Mouse (Mus musculus) heart, embryonic 12.5 days (tissue): ENCODE measurements around the gene Itgb8. TPM values are rescaled to one million over a fixed set of nuclear protein-coding genes. Genes with fewer than 3 reads are reported as not detected.

Experiments
- ATAC-seq: fragments of 200-750 bp; cut with Nextera tagmentation; 2 replicates; pipeline ENCODE4 v1.8.0; 2017; ENCODE audit warnings: moderate TSS enrichment, moderate library complexity; ENCODE audit not compliant: insufficient number of reproducible peaks, low FRiP score
- H3K27ac ChIP-seq: fragments of 300-500 bp; sonication (generic); 2 replicates; pipeline ENCODE4 v1.5.1; 2016; ENCODE audit warnings: mild to moderate bottlenecking, moderate library complexity; ENCODE audit not compliant: poor library complexity, severe bottlenecking
- H3K27me3 ChIP-seq: fragments of 300-500 bp; sonication (generic); replicated peaks from 2 replicates; pipeline ENCODE4 v1.6.1; 2016; ENCODE audit warnings: mild to moderate bottlenecking, moderate library complexity
- H3K36me3 ChIP-seq: fragments of 300-500 bp; sonication (generic); 2 replicates; pipeline ENCODE4 v1.6.1; 2016; ENCODE audit warnings: mild to moderate bottlenecking, moderate library complexity
- H3K4me1 ChIP-seq: fragments of 300-500 bp; sonication (generic); replicated peaks from 2 replicates; pipeline ENCODE4 v1.6.1; 2016; ENCODE audit warnings: mild to moderate bottlenecking
- H3K4me2 ChIP-seq: fragments of 300-500 bp; sonication (generic); 2 replicates; pipeline ENCODE4 v1.6.1; 2016; ENCODE audit warnings: mild to moderate bottlenecking, moderate library complexity
- H3K4me3 ChIP-seq: fragments of 300-500 bp; sonication (generic); 2 replicates; pipeline ENCODE4 v1.5.1; 2016; ENCODE audit warnings: mild to moderate bottlenecking
- H3K9ac ChIP-seq: fragments of 300-500 bp; sonication (generic); 2 replicates; pipeline ENCODE4 v1.6.1; 2016; ENCODE audit warnings: mild to moderate bottlenecking, moderate library complexity
- H3K9me3 ChIP-seq: fragments of 300-500 bp; sonication (generic); replicated peaks from 2 replicates; pipeline ENCODE4 v1.6.1; 2016; ENCODE audit warnings: mild to moderate bottlenecking, moderate library complexity
- WGBS: fragments of 180-500 bp; shearing (Covaris S2); methylation state at CpG from one replicate; pipeline ENCODE4 v1.1.7; 2016; 5-methylcytosine and 5-hydroxymethylcytosine counted together
- polyA plus RNA-seq: library from polyadenylated mRNA; unstranded; fragments of >200 nt; fragmentation: Nextera tagmentation; extraction: Ambion mirVana; gene quantifications from 2 replicates; pipeline ENCODE4 v1.2.1, GENCODE M21; 2016

Itgb8 gene
- polyA plus RNA-seq: 5.9 and 6.9 TPM in 2 replicates

GRCm38 (mm10) chr12:119238696-119239415, at the start of gene Itgb8:
Gene Itgb8 (minus strand): TSS chr12:119238802.
- no peaks in the 10 kb centered on the region for H3K4me1 ChIP-seq
- peak; percentile 91 for ATAC-seq
- peak within 1 kb of the TSS; percentile 88 for H3K4me2 ChIP-seq
- peak within 1 kb of the TSS; percentile 92 for H3K27ac ChIP-seq
- no peaks in the 10 kb centered on the region for H3K27me3 ChIP-seq
- H3K4me3 ChIP-seq: peak within 1 kb of the TSS; percentile 75
- peak within 1 kb of the TSS; percentile 83 for H3K9ac ChIP-seq
- WGBS: 1% methylated on average over 29 of the region's 29 CpGs
- no peaks in the 10 kb centered on the region for H3K36me3 ChIP-seq
- H3K9me3 ChIP-seq: no peaks in the 10 kb centered on the region

- no peak overlapping the region for H3K4me2 ChIP-seq
- 81% methylated on average over 1 of the region's 1 CpGs for WGBS
- ATAC-seq: no peak
Measured at GRCm38 (mm10) chr12:119276282-119276681, 37.7 kb upstream of the Itgb8 start.

GRCm38 (mm10) chr12:119273605-119274004, 35.0 kb upstream of the Itgb8 start:
- Histone ChIP-seq H3K9ac (no peak overlapping the region), H3K27ac (no peak overlapping the region), H3K36me3 (no peaks in the 10 kb centered on the region), H3K4me1 (no peaks in the 10 kb centered on the region), H3K4me2 (no peak overlapping the region), H3K27me3 (no peaks in the 10 kb centered on the region), H3K9me3 (no peaks in the 10 kb centered on the region), H3K4me3 (no peak overlapping the region)
- 12% methylated on average over 1 of the region's 1 CpGs for WGBS
- no peak for ATAC-seq

More at GRCm38 (mm10) chr12:119276282-119276681, 37.7 kb upstream of the Itgb8 start:
- Histone ChIP-seq H3K4me1 (no peaks in the 10 kb centered on the region), H3K27ac (no peak overlapping the region), H3K4me3 (no peak overlapping the region), H3K9ac (no peak overlapping the region), H3K36me3 (no peaks in the 10 kb centered on the region), H3K9me3 (no peaks in the 10 kb centered on the region), H3K27me3 (no peaks in the 10 kb centered on the region)

GRCm38 (mm10) chr12:119271964-119272363, 33.4 kb upstream of the Itgb8 start:
- H3K36me3 ChIP-seq: no peaks in the 10 kb centered on the region
- no peak overlapping the region for H3K4me3 ChIP-seq
- ATAC-seq: no peak
- no peaks in the 10 kb centered on the region for H3K9me3 ChIP-seq
- 84% methylated on average over 1 of the region's 1 CpGs for WGBS
- H3K27ac ChIP-seq: no peak overlapping the region
- no peaks in the 10 kb centered on the region for H3K4me1 ChIP-seq
- no peak overlapping the region for H3K4me2 ChIP-seq
- H3K27me3 ChIP-seq: no peaks in the 10 kb centered on the region
- H3K9ac ChIP-seq: no peak overlapping the region

- 67% methylated on average over 2 of the region's 2 CpGs for WGBS
- Histone ChIP-seq H3K27ac (no peak overlapping the region), H3K36me3 (no peaks in the 10 kb centered on the region), H3K4me1 (no peaks in the 10 kb centered on the region), H3K4me3 (no peak overlapping the region), H3K4me2 (no peak overlapping the region), H3K9me3 (no peaks in the 10 kb centered on the region), H3K27me3 (no peaks in the 10 kb centered on the region), H3K9ac (no peak overlapping the region)
- ATAC-seq: no peak
Measured at GRCm38 (mm10) chr12:119270036-119270435, 31.4 kb upstream of the Itgb8 start.

GRCm38 (mm10) chr12:119268723-119269122, 30.1 kb upstream of the Itgb8 start:
- Histone ChIP-seq H3K4me3 (no peak overlapping the region), H3K4me2 (no peak overlapping the region), H3K36me3 (no peaks in the 10 kb centered on the region), H3K27ac (no peak overlapping the region), H3K27me3 (no peaks in the 10 kb centered on the region), H3K9me3 (no peaks in the 10 kb centered on the region), H3K9ac (no peak overlapping the region), H3K4me1 (no peaks in the 10 kb centered on the region)
- 51% methylated on average over 1 of the region's 1 CpGs for WGBS
- no peak for ATAC-seq

- no peak for ATAC-seq
- H3K4me1 ChIP-seq: no peaks in the 10 kb centered on the region
Measured at GRCm38 (mm10) chr12:119264506-119264905, 25.9 kb upstream of the Itgb8 start.

GRCm38 (mm10) chr12:119248581-119248980, 10.0 kb upstream of the Itgb8 start:
- no peak overlapping the region for H3K9ac ChIP-seq
- no peak overlapping the region for H3K4me3 ChIP-seq
- 33% methylated on average over 1 of the region's 1 CpGs for WGBS
- H3K27ac ChIP-seq: no peak overlapping the region
- ATAC-seq: no peak
- H3K4me1 ChIP-seq: no peaks in the 10 kb centered on the region
- H3K4me2 ChIP-seq: no peak overlapping the region
- no peaks in the 10 kb centered on the region for H3K36me3 ChIP-seq
- no peaks in the 10 kb centered on the region for H3K27me3 ChIP-seq
- no peaks in the 10 kb centered on the region for H3K9me3 ChIP-seq

More at GRCm38 (mm10) chr12:119264506-119264905, 25.9 kb upstream of the Itgb8 start:
- Histone ChIP-seq H3K9ac (no peak overlapping the region), H3K27ac (no peak overlapping the region), H3K4me3 (no peak overlapping the region), H3K36me3 (no peaks in the 10 kb centered on the region), H3K9me3 (no peaks in the 10 kb centered on the region), H3K27me3 (no peaks in the 10 kb centered on the region), H3K4me2 (no peak overlapping the region)
- whole genome bisulfite sequencing: 79% methylated on average over 3 of the region's 3 CpGs

GRCm38 (mm10) chr12:119241071-119241470, 2.5 kb upstream of the Itgb8 start:
- Histone ChIP-seq H3K4me2 (no peak overlapping the region), H3K4me3 (no peak overlapping the region), H3K9ac (no peak overlapping the region), H3K27ac (no peak overlapping the region), H3K36me3 (no peaks in the 10 kb centered on the region), H3K9me3 (no peaks in the 10 kb centered on the region), H3K4me1 (no peaks in the 10 kb centered on the region), H3K27me3 (no peaks in the 10 kb centered on the region)
- no peak for ATAC-seq
- 69% methylated on average over 1 of the region's 1 CpGs for WGBS

- H3K4me1 ChIP-seq: no peaks in the 10 kb centered on the region
- no peaks in the 10 kb centered on the region for H3K9me3 ChIP-seq
- H3K4me3 ChIP-seq: peak overlapping the region; percentile 75
- no peaks in the 10 kb centered on the region for H3K27me3 ChIP-seq
- peak overlapping the region; percentile 83 for H3K9ac ChIP-seq
- peak overlapping the region; percentile 88 for H3K4me2 ChIP-seq
- WGBS: under 1% methylated on average over 35 of the region's 35 CpGs
- peak overlapping the region; percentile 92 for H3K27ac ChIP-seq
- ATAC-seq: peak; percentile 71
- no peaks in the 10 kb centered on the region for H3K36me3 ChIP-seq
Measured at GRCm38 (mm10) chr12:119237921-119238695, 494 bp downstream of the Itgb8 start.

GRCm38 (mm10) chr12:119237241-119237920, 1.2 kb downstream of the Itgb8 start:
- 0 out of 2 replicates have a peak, but pooled peaks have one; percentile 35 for ATAC-seq
- Histone ChIP-seq H3K4me2 (peak overlapping the region; percentile 88), H3K4me1 (no peaks in the 10 kb centered on the region), H3K27me3 (no peaks in the 10 kb centered on the region), H3K36me3 (no peaks in the 10 kb centered on the region), H3K4me3 (peak overlapping the region; percentile 75), H3K27ac (peak overlapping the region; percentile 92), H3K9ac (peak overlapping the region; percentile 83), H3K9me3 (no peaks in the 10 kb centered on the region)
- WGBS: 2% methylated on average over 13 of the region's 13 CpGs
